Mouse (Mus musculus) central nervous system, embryonic 18 days (tissue): ENCODE data around the gene Zfp799. TPM values are rescaled to one million over a fixed set of nuclear protein-coding genes. Genes with fewer than 3 reads are reported as not detected.

Experiments used
- polyA plus RNA-seq: library from polyadenylated mRNA; depleted of rRNA; stranded (reverse); fragments of >200 nt; gene quantifications from 2 replicates; pipeline ENCODE4 v1.2.3, GENCODE M21; 2012; rRNA removed

Zfp799 gene
- 13.0 and 16.4 TPM in 2 replicates for polyA plus RNA-seq

GRCm38 (mm10) chr17:32829540-32830417 lies at the start of gene Zfp799:
Gene Zfp799, minus strand, starts transcription at chr17:32830261.

GRCm38 (mm10) chr17:32809544-32810374 lies 20.3 kb downstream of the Zfp799 start, which contains the start of gene Zfp811:
Gene Zfp811, minus strand, starts transcription at chr17:32809931.

GRCm38 (mm10) chr17:32788094-32788559 lies 41.9 kb downstream of the Zfp799 start, which contains the start of gene Zfp871:
Gene Zfp871, minus strand, starts transcription at chr17:32788287.

Other genes with a start within 250 kb of the Zfp799 start
- not detected in 2 replicates for gene Cyp4f37, start 209.0 kb downstream of the Zfp799 start, polyA plus RNA-seq
- gene Cyp4f40, start 171.4 kb downstream of the Zfp799 start, polyA plus RNA-seq, result 0.08 TPM in 2 replicates
- 3.0 and 3.5 TPM in 2 replicates for gene Cyp4f15, start 144.6 kb downstream of the Zfp799 start, polyA plus RNA-seq
- 28.0 and 28.1 TPM in 2 replicates for gene Zfp871, start 42.0 kb downstream of the Zfp799 start, polyA plus RNA-seq
- gene Zfp811, start 20.3 kb downstream of the Zfp799 start, polyA plus RNA-seq, result 22.2 and 22.4 TPM in 2 replicates
- 5.3 and 5.4 TPM in 2 replicates for gene Zfp870, start 61.4 kb upstream of the Zfp799 start, polyA plus RNA-seq
- 0.21 and 0.33 TPM in 2 replicates for gene Cyp4f14, start 87.1 kb upstream of the Zfp799 start, polyA plus RNA-seq
- gene Cyp4f13, start 117.1 kb upstream of the Zfp799 start, polyA plus RNA-seq, result 11.2 and 13.3 TPM in 2 replicates
- gene Zfp472, start 135.6 kb upstream of the Zfp799 start, polyA plus RNA-seq, result 4.6 and 4.9 TPM in 2 replicates
- gene Zfp952, start 162.9 kb upstream of the Zfp799 start, polyA plus RNA-seq, result 14.3 and 14.7 TPM in 2 replicates
- 14.8 and 15.6 TPM in 2 replicates for gene Zfp763, start 203.1 kb upstream of the Zfp799 start, polyA plus RNA-seq
- not detected in 2 replicates for gene 4921501E09Rik, start 237.8 kb upstream of the Zfp799 start, polyA plus RNA-seq